Mouse (Mus musculus) intestine, embryonic 14.5 days (tissue): Measurements from ENCODE around the gene Zfp512. TPM values are rescaled to one million over a fixed set of nuclear protein-coding genes. Genes with fewer than 3 reads are reported as not detected.
"Not testable (repeated sequence)": the region's sequence is repeated elsewhere in the genome, so short reads cannot be mapped to it uniquely, and the experiment has no call there.

Experiments used
- ATAC-seq: fragments of 200-750 bp; cut with Nextera tagmentation; replicated peaks from 2 replicates; pipeline ENCODE4 v1.8.0; 2017; ENCODE audit warnings: low read depth, moderate number of reproducible peaks, moderate TSS enrichment, moderate library complexity; ENCODE audit not compliant: low FRiP score, low TSS enrichment
- DNase-seq: peaks from one replicate; pipeline ENCODE4 v3.0.0-alpha.2; 2018; ENCODE audit warnings: low spot score
- H3K27ac ChIP-seq: fragments of 300-500 bp; sonication (generic); 2 replicates; pipeline ENCODE4 v1.5.1; 2014; ENCODE audit warnings: low read depth, mild to moderate bottlenecking, control low read depth
- H3K27me3 ChIP-seq: fragments of 300-500 bp; sonication (generic); replicated peaks from 2 replicates; pipeline ENCODE4 v1.6.1; 2014; ENCODE audit warnings: low read length, control low read depth; ENCODE audit not compliant: control insufficient read depth, insufficient read depth
- H3K36me3 ChIP-seq: fragments of 300-500 bp; sonication (generic); 2 replicates; pipeline ENCODE4 v1.6.1; 2014; ENCODE audit warnings: low read length, control low read depth; ENCODE audit not compliant: control insufficient read depth, insufficient read depth
- H3K4me1 ChIP-seq: fragments of 300-500 bp; sonication (generic); replicated peaks from 2 replicates; pipeline ENCODE4 v1.6.1; 2014; ENCODE audit warnings: low read length, control low read depth, mixed read lengths; ENCODE audit not compliant: control insufficient read depth, insufficient read depth
- H3K4me2 ChIP-seq: fragments of 300-500 bp; sonication (generic); 2 replicates; pipeline ENCODE4 v1.6.1; 2014; ENCODE audit warnings: low read length
- H3K4me3 ChIP-seq: fragments of 300-500 bp; sonication (generic); 2 replicates; pipeline ENCODE4 v1.5.1; 2014; ENCODE audit warnings: low read depth, low read length, control low read depth, mixed read lengths
- H3K9ac ChIP-seq: fragments of 300-500 bp; sonication (generic); 2 replicates; pipeline ENCODE4 v1.6.1; 2014; ENCODE audit warnings: mild to moderate bottlenecking, low read length
- H3K9me3 ChIP-seq: fragments of 300-500 bp; sonication (generic); 2 replicates; pipeline ENCODE4 v1.6.1; 2016; ENCODE audit warnings: low read length, control low read depth; ENCODE audit not compliant: control insufficient read depth
- WGBS: fragments of 180-500 bp; shearing (Covaris S2); extraction: QIAGEN DNeasy Blood & Tissue Kit; methylation state at CpG from one replicate; pipeline ENCODE4 v1.1.7; 2014; 5-methylcytosine and 5-hydroxymethylcytosine counted together
- polyA plus RNA-seq: library from polyadenylated mRNA; unstranded; fragments of >200 nt; fragmentation: Nextera tagmentation; extraction: Ambion mirVana; gene quantifications from 2 replicates; pipeline ENCODE4 v1.2.1, GENCODE M21; 2014

Zfp512 gene
- polyA plus RNA-seq = 43.7 and 48.4 TPM in 2 replicates

DNA sequence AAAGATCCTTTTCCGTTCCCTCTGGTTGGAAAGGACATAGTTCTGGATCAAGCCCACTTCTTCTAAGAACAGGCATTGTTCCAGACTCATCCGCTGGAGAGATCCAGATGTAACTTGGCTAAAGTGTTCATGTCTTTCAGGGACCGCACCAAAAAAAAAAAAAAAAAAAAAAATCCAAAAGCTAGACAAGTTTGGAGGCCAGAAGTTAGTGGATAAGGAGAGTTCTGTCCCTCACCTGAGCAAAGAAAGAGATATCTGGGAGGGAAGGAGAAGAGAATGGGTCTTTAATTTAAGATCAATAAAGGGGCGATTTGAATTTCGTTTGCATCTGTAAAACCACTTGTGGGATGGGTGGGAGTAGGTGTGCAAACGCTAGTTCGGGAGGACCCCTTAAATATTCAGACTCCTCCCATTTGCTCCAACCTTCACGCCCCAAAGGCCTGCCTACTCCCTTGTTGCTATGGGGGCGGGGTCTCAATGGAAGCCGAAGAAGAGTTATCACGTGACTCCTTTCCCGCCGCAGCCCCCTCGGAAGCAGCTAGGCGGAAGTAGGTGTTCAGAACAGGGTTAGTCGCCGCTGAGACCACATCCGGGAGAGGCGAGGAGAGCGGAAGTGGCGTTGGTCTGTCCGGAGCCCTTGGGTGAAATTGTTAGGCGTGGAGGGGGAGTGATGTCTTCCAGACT, at the start of gene Zfp512:
Gene Zfp512, plus strand, starts transcription at position 554 of the 684 bp plus-strand sequence.
- DNase-seq = peak; percentile 94
- H3K36me3 ChIP-seq = no peaks in the 10 kb centered on the region
- H3K27me3 ChIP-seq = no peaks in the 10 kb centered on the region
- peak within 1 kb of the TSS; percentile 65 for H3K9ac ChIP-seq
- H3K4me3 ChIP-seq = peak within 1 kb of the TSS; percentile 51
- 6% methylated on average over 23 of the region's 23 CpGs for WGBS
- peak within 1 kb of the TSS; percentile 52; the same call in 1 of the 2 replicates for H3K27ac ChIP-seq
- H3K9me3 ChIP-seq = no peaks in the 10 kb centered on the region
- ATAC-seq = peak; percentile 99
- H3K4me1 ChIP-seq = peaks cover 12% of the 10 kb centered on the region
- peak within 1 kb of the TSS; percentile 69 for H3K4me2 ChIP-seq

DNA sequence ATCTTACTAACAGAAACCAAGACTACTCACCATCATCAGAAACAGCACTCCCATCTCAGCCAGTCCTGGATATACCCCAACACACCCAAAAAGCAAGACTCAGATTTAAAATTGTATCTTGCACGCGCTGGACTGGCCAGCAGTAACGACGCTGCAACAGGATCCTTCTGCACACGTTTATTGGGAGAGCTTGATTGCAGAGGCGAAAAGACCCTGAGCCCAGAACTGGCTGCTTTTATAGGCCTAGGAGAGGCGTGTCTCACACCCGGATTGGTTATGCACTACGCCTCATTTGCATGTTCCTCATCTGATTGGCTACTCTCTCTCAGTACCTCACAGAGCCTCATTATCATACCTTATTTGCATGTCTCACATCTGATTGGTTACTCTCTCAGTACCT, 17.5 kb upstream of the Zfp512 start:
- not testable (repeated sequence) for H3K9me3 ChIP-seq, H3K4me1 ChIP-seq, H3K27ac ChIP-seq, H3K4me2 ChIP-seq, H3K9ac ChIP-seq, H3K36me3 ChIP-seq, ATAC-seq, H3K27me3 ChIP-seq, DNase-seq, H3K4me3 ChIP-seq
- WGBS = 89% methylated on average over 9 of the region's 9 CpGs

DNA sequence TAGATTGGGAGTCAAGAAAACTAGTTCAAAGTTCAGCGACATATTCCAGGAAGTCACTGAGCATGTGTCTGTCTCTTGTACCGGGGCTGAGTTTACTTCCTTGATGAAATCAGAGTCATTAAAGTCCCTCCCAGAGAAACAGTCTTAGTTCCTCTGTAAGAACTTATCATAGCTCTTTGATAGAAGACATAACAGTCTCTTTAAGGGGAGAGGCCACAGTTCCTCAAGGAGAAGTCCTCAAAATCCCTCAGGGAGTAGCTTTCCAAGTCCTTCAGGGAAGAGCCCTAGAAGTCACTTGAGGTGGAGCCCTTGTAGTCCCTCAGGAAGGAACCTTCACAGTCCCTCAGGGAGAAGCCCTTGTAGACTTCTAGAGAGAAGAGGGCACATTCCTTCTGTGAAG, 895 bp upstream of the Zfp512 start:
- no peak for ATAC-seq
- no peak overlapping the region for H3K27ac ChIP-seq
- no peak overlapping the region for H3K4me2 ChIP-seq

DNA sequence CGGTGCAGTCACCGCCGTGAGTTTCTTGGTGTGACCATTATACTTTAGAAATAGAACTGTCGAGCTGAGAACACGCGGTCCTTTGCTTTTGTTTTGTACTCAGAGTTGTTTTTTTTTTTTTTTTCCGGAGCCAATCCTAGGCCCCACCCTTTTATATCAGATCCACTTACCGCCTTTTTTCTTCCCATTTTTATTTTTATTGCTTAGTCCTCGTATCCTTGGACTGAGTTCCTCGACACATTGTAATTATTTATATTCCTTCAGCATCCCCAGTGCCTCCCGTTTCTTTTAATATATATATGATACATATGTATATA, 289 bp downstream of the Zfp512 start:
- Histone ChIP-seq H3K9ac (peak overlapping the region; percentile 65), H3K27me3 (no peaks in the 10 kb centered on the region), H3K9me3 (no peaks in the 10 kb centered on the region), H3K4me3 (peak overlapping the region; percentile 51), H3K36me3 (no peaks in the 10 kb centered on the region), H3K4me1 (peaks cover 12% of the 10 kb centered on the region), H3K4me2 (peak overlapping the region; percentile 69), H3K27ac (peak overlapping the region; percentile 52; the same call in 1 of the 2 replicates)
- no peak for DNase-seq
- under 1% methylated on average over 11 of the region's 11 CpGs for WGBS
- ATAC-seq = peak; percentile 25; the same call in 1 of the 2 replicates

More for the DNA sequence above, 895 bp upstream of the Zfp512 start:
- DNase-seq = no peak
- no peaks in the 10 kb centered on the region for H3K27me3 ChIP-seq
- H3K4me1 ChIP-seq = peaks cover 12% of the 10 kb centered on the region
- no peaks in the 10 kb centered on the region for H3K9me3 ChIP-seq
- H3K4me3 ChIP-seq = no peak overlapping the region
- WGBS = 80% methylated on average over 2 of the region's 2 CpGs
- no peaks in the 10 kb centered on the region for H3K36me3 ChIP-seq
- H3K9ac ChIP-seq = no peak overlapping the region

DNA sequence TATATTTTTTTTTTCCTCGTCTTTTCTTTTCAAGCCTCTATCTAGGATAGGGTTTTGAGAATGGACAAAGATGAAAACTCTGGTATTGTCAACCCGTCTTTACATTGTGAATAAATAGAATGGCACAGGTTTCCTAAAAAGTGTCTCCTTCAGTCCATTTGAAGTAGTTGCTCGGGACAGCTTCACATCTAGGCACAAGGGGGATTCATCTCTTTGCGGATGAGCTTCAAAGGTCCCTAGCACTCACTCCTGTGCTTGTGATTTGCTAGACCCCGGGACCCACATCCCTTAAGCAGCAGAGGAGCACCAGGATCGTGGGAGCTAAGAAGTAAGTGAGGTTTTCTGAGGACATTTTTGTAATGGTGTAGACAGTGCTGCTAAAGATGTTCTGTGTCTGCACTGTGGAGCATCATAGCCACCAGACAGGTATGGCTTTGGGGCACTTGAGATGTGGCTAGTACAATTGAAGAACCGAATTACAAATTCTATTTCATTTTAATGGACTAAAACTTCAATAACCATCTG, 717 bp downstream of the Zfp512 start:
- peaks cover 12% of the 10 kb centered on the region for H3K4me1 ChIP-seq
- H3K4me2 ChIP-seq = peak overlapping the region; percentile 69
- no peaks in the 10 kb centered on the region for H3K27me3 ChIP-seq
- H3K36me3 ChIP-seq = no peaks in the 10 kb centered on the region
- no peaks in the 10 kb centered on the region for H3K9me3 ChIP-seq
- H3K4me3 ChIP-seq = peak overlapping the region; percentile 51
- peak overlapping the region; percentile 65 for H3K9ac ChIP-seq
- ATAC-seq = no peak
- whole genome bisulfite sequencing = 11% methylated on average over 7 of the region's 7 CpGs
- no peak overlapping the region for H3K27ac ChIP-seq
- DNase-seq = peak; percentile 55

DNA sequence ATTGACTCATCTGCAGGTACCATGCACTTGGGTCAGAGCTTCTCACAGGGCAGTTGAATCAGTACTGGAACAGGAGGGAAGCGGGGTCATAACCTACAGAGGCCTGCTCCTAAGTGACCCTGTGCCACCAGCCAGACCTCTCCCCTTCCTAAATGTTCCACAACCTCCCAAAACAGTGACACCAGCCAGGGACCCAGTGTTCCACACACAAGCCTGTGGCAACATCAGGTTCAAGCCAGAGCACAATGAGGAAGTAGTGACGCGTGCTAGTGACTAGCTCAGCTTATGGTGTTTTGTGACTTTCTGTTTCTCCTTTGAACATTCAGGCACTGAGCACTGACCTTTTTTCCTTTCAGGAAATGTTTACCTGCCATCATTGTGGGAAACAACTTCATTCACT, 15.6 kb downstream of the Zfp512 start:
- ATAC-seq (no peak), DNase-seq (no peak)
- H3K4me2 ChIP-seq = no peak overlapping the region
- H3K36me3 ChIP-seq = peaks cover 72% of the 10 kb centered on the region
- H3K9me3 ChIP-seq = no peaks in the 10 kb centered on the region
- no peaks in the 10 kb centered on the region for H3K27me3 ChIP-seq
- no peaks in the 10 kb centered on the region for H3K4me1 ChIP-seq
- no peak overlapping the region for H3K4me3 ChIP-seq
- WGBS = 93% methylated on average over 3 of the region's 3 CpGs
- H3K9ac ChIP-seq = no peak overlapping the region
- no peak overlapping the region for H3K27ac ChIP-seq

DNA sequence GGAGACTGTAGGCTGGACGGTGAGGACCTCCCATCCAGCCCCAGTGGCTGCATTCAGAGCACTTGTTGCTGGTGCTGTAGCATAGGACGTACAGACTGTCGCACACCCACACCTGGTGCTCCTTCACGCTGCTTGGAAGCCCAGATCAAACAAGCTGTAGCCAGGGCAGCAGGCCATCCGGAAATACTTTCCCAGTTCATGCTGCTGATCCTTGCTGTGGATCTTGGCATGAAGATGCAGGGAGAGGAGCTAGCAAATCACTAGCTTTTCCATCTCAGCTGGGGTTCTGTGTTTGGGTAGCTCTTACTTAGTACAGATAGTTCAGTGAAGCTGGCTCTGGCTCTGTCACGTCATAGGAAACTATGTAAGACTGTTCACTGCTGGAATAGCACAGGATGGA, 17.5 kb downstream of the Zfp512 start:
- Histone ChIP-seq H3K36me3 (peaks cover 91% of the 10 kb centered on the region), H3K27ac (no peak overlapping the region), H3K4me3 (no peak overlapping the region), H3K9ac (no peak overlapping the region), H3K9me3 (no peaks in the 10 kb centered on the region), H3K4me2 (no peak overlapping the region), H3K27me3 (no peaks in the 10 kb centered on the region), H3K4me1 (no peaks in the 10 kb centered on the region)
- WGBS = 91% methylated on average over 6 of the region's 6 CpGs
- ATAC-seq = no peak
- no peak for DNase-seq

DNA sequence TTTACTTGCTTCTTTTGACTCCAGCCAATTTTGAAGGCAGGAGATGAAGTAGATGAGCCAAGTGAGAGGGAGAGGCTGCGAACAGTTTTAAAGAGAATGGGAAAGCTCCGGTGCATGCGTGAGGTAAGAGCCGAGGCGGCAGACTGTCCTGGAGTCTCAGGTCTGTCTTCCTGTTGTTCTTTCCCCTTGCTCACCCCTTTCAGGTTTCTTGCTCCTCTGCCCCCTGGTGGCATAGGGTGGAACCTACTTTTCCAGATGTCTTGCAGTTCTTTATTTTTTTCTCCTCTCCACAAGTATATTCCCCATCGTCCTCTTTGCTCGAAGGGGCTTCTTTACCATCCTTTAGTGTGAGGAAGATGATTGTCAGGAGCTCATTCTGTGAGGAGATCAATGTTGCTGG, 18.1 kb downstream of the Zfp512 start:
- 72% methylated on average over 7 of the region's 7 CpGs for WGBS
- Histone ChIP-seq H3K4me2 (no peak overlapping the region), H3K9me3 (no peaks in the 10 kb centered on the region), H3K27me3 (no peaks in the 10 kb centered on the region), H3K36me3 (peaks cover 92% of the 10 kb centered on the region), H3K27ac (no peak overlapping the region), H3K9ac (no peak overlapping the region), H3K4me1 (no peaks in the 10 kb centered on the region), H3K4me3 (no peak overlapping the region)
- ATAC-seq = no peak
- peak; percentile 78 for DNase-seq

DNA sequence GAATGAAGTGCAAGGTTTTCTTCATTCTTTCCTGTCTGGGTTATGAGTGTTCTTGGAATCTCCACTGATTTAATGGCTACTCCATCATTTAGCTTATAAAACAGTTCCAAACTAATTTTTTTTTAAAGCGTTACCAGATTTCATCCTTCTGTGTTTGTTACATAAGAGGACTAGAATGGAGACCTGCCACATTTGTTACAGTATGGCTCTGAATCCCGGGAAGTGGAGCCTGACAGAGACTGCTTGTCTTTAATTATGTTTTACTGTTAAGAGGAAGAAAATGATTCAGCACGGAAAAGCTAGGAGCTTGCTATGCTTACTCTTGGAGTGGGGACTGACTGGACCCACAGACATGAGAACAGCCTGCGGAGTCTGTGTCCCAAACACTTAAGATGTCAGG, 28.3 kb downstream of the Zfp512 start:
- DNase-seq (no peak), ATAC-seq (no peak)
- no peak overlapping the region for H3K4me2 ChIP-seq
- no peaks in the 10 kb centered on the region for H3K4me1 ChIP-seq
- H3K9ac ChIP-seq = no peak overlapping the region
- 93% methylated on average over 4 of the region's 4 CpGs for WGBS
- peaks cover 65% of the 10 kb centered on the region for H3K36me3 ChIP-seq
- H3K27ac ChIP-seq = no peak overlapping the region
- no peak overlapping the region for H3K4me3 ChIP-seq
- H3K27me3 ChIP-seq = no peaks in the 10 kb centered on the region
- no peaks in the 10 kb centered on the region for H3K9me3 ChIP-seq
